Mouse (Mus musculus): ENCODE data around the gene Adap2.

GRCm38 (mm10) chr11:80200326-80200725 is 46.4 kb downstream of the Adap2 start:
- TF ChIP-seq CTCF (IDR thresholded peaks at IDR 0.05; ENCODE audit: borderline replicate concordance, insufficient read depth, low read length): no peak
- no peak for TF ChIP-seq POLR2A (IDR thresholded peaks at IDR 0.05; ENCODE audit: low read depth, low read length)
